Mouse (Mus musculus) stomach, postnatal 0 days (tissue): ENCODE measurements around the gene Pnpla7.

ENCODE experiments used
- CTCF ChIP-seq: IDR thresholded peaks from 2 replicates; pipeline ENCODE4 v1.5.1; 2016; ENCODE audit warnings: antibody characterized with exemption, low read depth, mild to moderate bottlenecking, moderate library complexity
- EP300 ChIP-seq: optimal IDR thresholded peaks from 2 replicates; pipeline ENCODE3; 2016; ENCODE audit warnings: antibody characterized with exemption

- TF ChIP-seq CTCF = no peak
- TF ChIP-seq EP300 = no peak
Measured at GRCm38 (mm10) chr2:25050921-25051320, 75.1 kb downstream of the Pnpla7 start.
